Mouse (Mus musculus): ENCODE results near the gene Wbp1l. TPM values are rescaled to one million over a fixed set of nuclear protein-coding genes. Genes with fewer than 3 reads are reported as not detected.

The Wbp1l gene
- total and polyA plus RNA-seq, 3 experiments: 52.9 to 70.0 TPM; not detected in 1

- Histone ChIP-seq H3K27ac (ENCODE audit: control insufficient read depth, low read depth, low read length) (no peak overlapping the region), H3K9me3 (replicated peaks; ENCODE audit: insufficient read depth, low read length) (no peaks in the 10 kb centered on the region), H3K79me2 (ENCODE audit: control insufficient read depth, insufficient read depth, low read length, poor library complexity) (no peaks in the 10 kb centered on the region), H3K9ac (ENCODE audit: control insufficient read depth, low read depth, low read length, poor library complexity, severe bottlenecking) (no peak overlapping the region), H3K36me3 (ENCODE audit: control insufficient read depth in 1 of 2, insufficient read depth in 2 of 2, low read length in 2 of 2) (no peaks in the 10 kb centered on the region), H3K4me3 (ENCODE audit: control insufficient read depth in 1 of 2, insufficient read depth in 1 of 2, low read depth in 2 of 2, low read length in 2 of 2) (no peak overlapping the region), H3K27me3 (ENCODE audit: control insufficient read depth in 1 of 2, insufficient read depth in 2 of 2, low read length in 2 of 2) (no peaks in the 10 kb centered on the region), H3K4me1 (ENCODE audit: control insufficient read depth in 1 of 2, insufficient read depth in 2 of 2, low read length in 2 of 2) (no peaks in the 10 kb centered on the region)
- TF ChIP-seq E2F4 (IDR thresholded peaks at IDR 0.05; ENCODE audit: borderline replicate concordance, low read depth, low read length): no peak
- no peak for TF ChIP-seq TAL1 (IDR thresholded peaks at IDR 0.05; ENCODE audit: low read length)
- TF ChIP-seq GABPA (IDR thresholded peaks at IDR 0.05; ENCODE audit: low read depth, low read length): no peak
- TF ChIP-seq ZC3H11A (IDR thresholded peaks at IDR 0.05; ENCODE audit: low read depth, low read length): no peak
- no peak for DNase-seq (ENCODE audit: low read depth, low spot score)
Observed at GRCm38 (mm10) chr19:46662214-46662613, 63.3 kb downstream of the Wbp1l start.

DNA sequence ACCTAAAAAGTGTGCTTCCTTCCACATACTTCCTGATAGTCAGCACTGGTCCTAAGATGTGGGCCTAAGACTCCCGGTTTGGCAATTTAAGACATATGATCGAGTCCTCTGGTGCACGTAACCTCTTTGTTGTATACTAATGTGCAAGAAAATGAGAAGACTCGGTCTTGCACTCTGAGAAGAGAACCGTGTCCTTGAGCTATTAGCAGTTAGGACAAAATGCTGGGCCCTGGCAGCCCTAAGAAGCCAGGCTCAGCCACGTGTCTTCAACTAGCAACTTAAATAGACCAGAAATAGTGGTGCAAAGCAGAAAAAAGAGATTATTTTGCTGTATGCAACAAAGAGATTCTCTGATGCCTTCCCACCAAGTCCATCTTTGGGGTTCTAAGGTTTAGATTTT, 63.9 kb downstream of the Wbp1l start:
- Histone ChIP-seq H3K36me3 (ENCODE audit: control insufficient read depth in 1 of 2, insufficient read depth in 2 of 2, low read length in 2 of 2) (no peaks in the 10 kb centered on the region), H3K4me3 (ENCODE audit: control insufficient read depth in 1 of 2, insufficient read depth in 1 of 2, low read depth in 2 of 2, low read length in 2 of 2) (no peak overlapping the region), H3K27ac (ENCODE audit: control insufficient read depth, low read depth, low read length) (no peak overlapping the region), H3K4me1 (ENCODE audit: control insufficient read depth in 1 of 2, insufficient read depth in 2 of 2, low read length in 2 of 2) (no peaks in the 10 kb centered on the region), H3K9ac (ENCODE audit: control insufficient read depth, low read depth, low read length, poor library complexity, severe bottlenecking) (no peak overlapping the region), H3K27me3 (ENCODE audit: control insufficient read depth in 1 of 2, insufficient read depth in 2 of 2, low read length in 2 of 2) (no peaks in the 10 kb centered on the region), H3K9me3 (replicated peaks; ENCODE audit: insufficient read depth, low read length) (no peaks in the 10 kb centered on the region), H3K79me2 (ENCODE audit: control insufficient read depth, insufficient read depth, low read length, poor library complexity) (no peaks in the 10 kb centered on the region)
- TF ChIP-seq TAL1 (IDR thresholded peaks at IDR 0.05; ENCODE audit: low read length) (no peak), ETS1 (IDR thresholded peaks at IDR 0.05; ENCODE audit: low read depth, low read length) (no peak), MYB (IDR thresholded peaks at IDR 0.05; ENCODE audit: low read depth, low read length) (no peak), ZMIZ1 (IDR thresholded peaks at IDR 0.05; ENCODE audit: low read depth, low read length) (no peak), RCOR1 (IDR thresholded peaks at IDR 0.05; ENCODE audit: low read depth, low read length) (no peak), NELFE (IDR thresholded peaks at IDR 0.05; ENCODE audit: low read depth, low read length) (no peak), USF1 (IDR thresholded peaks at IDR 0.05; ENCODE audit: low read depth, low read length) (no peak), ELF1 (IDR thresholded peaks at IDR 0.05; ENCODE audit: low read depth, low read length) (no peak), POLR2AphosphoS2 (IDR thresholded peaks at IDR 0.05; ENCODE audit: low read length) (no peak), SMC3 (IDR thresholded peaks at IDR 0.05; ENCODE audit: low read depth, low read length) (no peak)
- no peak for DNase-seq (ENCODE audit: low read depth, low spot score)

DNA sequence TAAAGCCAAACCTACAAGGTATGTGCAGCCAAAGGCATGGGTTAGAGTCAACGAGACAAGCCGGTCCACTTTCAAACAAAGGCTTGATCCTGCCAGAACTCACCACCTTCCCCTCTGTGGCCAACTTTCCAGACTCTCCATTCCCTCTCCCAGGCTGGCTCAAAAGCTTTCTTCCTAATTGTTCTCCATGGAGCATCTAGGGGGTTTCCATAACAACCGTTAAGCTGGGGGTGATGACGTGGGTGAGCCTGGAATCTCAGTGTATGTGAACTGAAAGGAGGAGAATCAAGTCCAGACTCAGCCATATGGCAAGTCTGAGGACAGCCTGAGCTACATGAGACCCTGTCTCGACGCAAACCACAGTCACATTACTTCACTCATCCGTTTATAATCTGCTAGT, 66.6 kb downstream of the Wbp1l start:
- Histone ChIP-seq H3K9ac (ENCODE audit: control insufficient read depth, low read depth, low read length, poor library complexity, severe bottlenecking) (no peak overlapping the region), H3K79me2 (ENCODE audit: control insufficient read depth, insufficient read depth, low read length, poor library complexity) (no peaks in the 10 kb centered on the region), H3K36me3 (ENCODE audit: control insufficient read depth in 1 of 2, insufficient read depth in 2 of 2, low read length in 2 of 2) (peaks cover 0 to 6% of the 10 kb centered on the region in 2 experiments; a peak in 1 of 4 replicates), H3K4me1 (ENCODE audit: control insufficient read depth in 1 of 2, insufficient read depth in 2 of 2, low read length in 2 of 2) (peaks cover 6 to 13% of the 10 kb centered on the region in 2 experiments), H3K9me3 (replicated peaks; ENCODE audit: insufficient read depth, low read length) (no peaks in the 10 kb centered on the region), H3K27me3 (ENCODE audit: control insufficient read depth in 1 of 2, insufficient read depth in 2 of 2, low read length in 2 of 2) (no peaks in the 10 kb centered on the region), H3K27ac (ENCODE audit: control insufficient read depth, low read depth, low read length) (no peak overlapping the region), H3K4me3 (ENCODE audit: control insufficient read depth in 1 of 2, insufficient read depth in 1 of 2, low read depth in 2 of 2, low read length in 2 of 2) (no peak overlapping the region)
- no peak for DNase-seq (ENCODE audit: low read depth, low spot score)
- TF ChIP-seq RCOR1 (IDR thresholded peaks at IDR 0.05; ENCODE audit: low read depth, low read length) (no peak), ZMIZ1 (IDR thresholded peaks at IDR 0.05; ENCODE audit: low read depth, low read length) (no peak), CHD2 (IDR thresholded peaks at IDR 0.05; ENCODE audit: low read length) (no peak), CTCF (IDR thresholded peaks at IDR 0.05 in 2 of 3, conservative IDR thresholded peaks at IDR 0.05 in 1 of 3; ENCODE audit: control insufficient read depth in 1 of 3, insufficient read depth in 1 of 3, low read depth in 2 of 3, low read length in 3 of 3, poor library complexity in 1 of 3, severe bottlenecking in 1 of 3) (no peak), SMC3 (IDR thresholded peaks at IDR 0.05; ENCODE audit: low read depth, low read length) (no peak), TBP (IDR thresholded peaks at IDR 0.05; ENCODE audit: low read depth, low read length) (no peak), KAT2A (conservative IDR thresholded peaks at IDR 0.05; ENCODE audit: low read depth, low read length) (no peak), CHD1 (IDR thresholded peaks at IDR 0.05; ENCODE audit: low read depth, low read length) (no peak), MAZ (IDR thresholded peaks at IDR 0.05; ENCODE audit: low read depth, low read length) (no peak), ZNF384 (IDR thresholded peaks at IDR 0.05; ENCODE audit: low read depth, low read length) (no peak), TCF12 (IDR thresholded peaks at IDR 0.05; ENCODE audit: low read depth, low read length) (no peak), USF1 (IDR thresholded peaks at IDR 0.05; ENCODE audit: low read depth, low read length) (no peak), TAL1 (IDR thresholded peaks at IDR 0.05; ENCODE audit: low read length) (no peak), MAX (IDR thresholded peaks at IDR 0.05; ENCODE audit: low read length) (no peak), BHLHE40 (IDR thresholded peaks at IDR 0.05; ENCODE audit: borderline replicate concordance, low read depth, low read length) (no peak)

Data from MEL (cell line).